Mouse (Mus musculus) retina, adult 2 months (tissue): Measurements from ENCODE around the gene Gltp.

ENCODE experiments used
- DNase-seq: peaks from one replicate; pipeline ENCODE4 v3.0.0-alpha.2; 2012; ENCODE audit warnings: low read depth, low spot score

The Gltp gene

DNA sequence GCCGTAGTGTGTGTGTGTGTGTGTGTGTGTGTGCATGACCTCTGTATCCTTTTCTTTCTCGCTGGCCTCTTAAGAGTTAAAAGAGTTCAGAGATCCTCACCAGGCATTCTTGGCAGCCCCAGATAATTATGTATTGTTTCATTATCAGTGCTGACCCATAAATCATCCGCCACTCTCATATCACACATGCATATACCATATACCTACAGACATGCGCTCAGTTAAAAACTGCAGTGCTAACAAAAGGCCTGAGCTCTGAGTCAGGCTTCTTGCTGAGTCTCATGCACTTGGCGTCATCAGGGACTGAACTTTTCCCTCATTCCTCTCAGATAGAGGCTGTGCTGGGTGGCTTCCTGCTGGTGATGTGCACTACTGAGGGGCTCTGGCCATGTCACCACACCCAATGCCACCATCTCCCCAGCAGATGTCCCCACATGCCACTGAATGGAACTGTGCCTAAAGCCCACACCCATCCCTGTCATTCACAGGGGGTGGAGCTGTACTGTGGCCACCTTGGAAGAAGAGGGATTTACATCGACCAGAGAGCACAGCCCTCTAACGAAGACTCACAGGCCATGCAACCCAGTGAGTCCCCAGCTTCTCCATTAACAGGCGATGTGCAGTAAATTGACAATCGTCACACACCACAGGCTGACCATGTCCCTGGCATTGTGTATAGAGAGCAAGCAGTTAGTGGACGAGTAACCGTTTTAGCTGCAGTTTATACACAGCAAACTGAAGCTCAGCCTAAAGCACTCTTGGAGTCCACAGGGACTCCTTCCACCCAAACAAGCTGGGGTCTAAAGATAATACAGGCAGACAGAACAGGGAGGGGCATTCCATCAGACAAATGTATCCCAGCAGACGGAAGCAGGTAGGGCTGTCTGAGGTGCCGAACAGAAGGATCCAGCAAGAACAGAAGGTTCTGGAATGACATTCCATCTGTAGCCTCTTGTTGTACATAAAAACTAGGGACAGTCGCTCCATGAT lies 11.9 kb upstream of the Gltp start:
- DNase-seq = no peak

DNA sequence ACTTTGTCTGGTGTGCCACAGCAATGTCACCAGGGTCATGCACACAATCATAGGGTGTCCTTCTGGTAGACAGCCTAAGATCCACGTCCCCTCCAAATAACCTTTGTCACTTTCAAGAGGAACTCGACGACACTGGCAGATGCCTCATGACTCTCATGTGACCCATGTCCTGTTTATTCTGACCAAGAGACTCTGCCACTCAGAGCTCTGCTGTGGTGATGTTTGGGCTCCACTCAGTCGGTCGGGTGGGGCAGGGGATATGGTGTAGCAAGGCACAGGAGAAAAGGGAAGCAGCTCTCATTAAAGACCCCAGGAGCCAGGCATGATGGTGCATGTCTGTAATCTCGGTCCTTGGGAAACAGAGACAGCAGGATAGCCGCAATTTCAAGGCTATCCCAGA lies 8.2 kb upstream of the Gltp start:
- no peak for DNase-seq

DNA sequence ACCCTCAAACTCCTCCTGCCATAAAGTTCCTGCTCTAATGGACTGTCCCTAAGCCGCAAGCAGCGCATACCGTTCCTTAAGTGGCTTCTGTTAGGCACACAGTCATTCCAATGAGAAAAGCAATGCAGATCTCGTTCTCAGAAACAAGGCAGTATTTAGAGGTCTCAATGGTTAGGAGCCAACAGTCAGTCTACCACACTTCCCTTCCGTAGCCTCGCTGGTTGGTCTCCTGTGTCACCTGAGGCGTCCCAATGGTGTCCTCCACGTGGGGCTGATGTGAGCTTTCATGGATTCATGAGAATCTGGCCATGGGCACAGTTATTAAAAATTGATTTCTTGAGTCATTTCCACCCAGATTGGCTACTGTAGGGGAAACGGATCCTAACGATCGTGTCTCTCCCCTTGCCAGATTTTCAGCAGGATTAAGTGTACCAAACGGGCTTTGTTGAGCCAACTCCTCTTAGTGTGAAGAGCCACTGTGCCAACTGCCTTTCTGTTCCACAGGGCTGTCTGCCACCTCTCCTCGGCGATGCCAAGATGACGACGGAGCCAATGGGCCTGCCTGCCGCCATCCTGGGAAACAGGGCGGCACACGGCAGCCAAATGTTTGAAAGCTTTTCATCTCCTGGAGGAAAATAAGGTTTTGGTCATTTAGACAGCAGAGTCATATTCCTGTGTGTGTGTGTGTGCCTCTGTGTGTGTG lies 7.4 kb upstream of the Gltp start:
- no peak for DNase-seq

DNA sequence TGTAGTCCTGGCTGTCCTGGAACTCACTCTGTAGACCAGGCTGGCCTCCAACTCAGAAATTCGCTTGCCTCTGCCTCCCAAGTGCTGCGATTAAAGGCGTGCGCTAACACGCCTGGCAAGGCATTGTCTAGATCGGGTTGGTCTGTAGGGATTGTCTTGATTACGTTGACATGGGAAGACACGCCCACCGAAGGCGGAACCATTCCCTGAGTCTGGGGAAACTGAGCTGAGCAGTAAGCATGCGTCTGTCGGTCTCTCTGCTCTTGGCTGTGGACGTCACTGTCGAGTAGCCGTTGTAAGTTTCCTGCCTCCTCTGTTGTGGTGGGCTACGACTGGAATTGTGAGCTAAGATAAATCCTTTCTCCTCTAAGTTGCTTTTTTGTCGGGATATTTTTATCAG lies 6.2 kb upstream of the Gltp start:
- DNase-seq = no peak

DNA sequence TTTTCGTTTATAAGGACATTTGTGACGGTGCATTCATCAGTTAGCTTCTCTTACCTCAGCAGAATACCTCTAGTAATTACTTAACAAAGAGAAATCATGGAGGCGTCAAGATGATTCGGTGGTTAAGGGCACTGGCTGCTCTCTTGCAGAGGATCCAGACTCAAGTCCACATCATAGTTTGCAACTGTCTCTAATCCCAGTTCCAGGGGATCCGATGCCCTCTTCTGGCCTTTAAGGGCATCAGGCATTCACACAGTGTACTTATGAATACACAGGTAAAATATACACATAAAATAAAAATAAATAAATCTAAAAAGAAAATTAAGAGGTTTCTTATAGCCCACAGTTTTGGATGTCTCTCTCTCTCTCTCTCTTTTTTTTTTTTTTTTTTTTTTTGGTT lies 5.0 kb upstream of the Gltp start:
- DNase-seq = no peak

DNA sequence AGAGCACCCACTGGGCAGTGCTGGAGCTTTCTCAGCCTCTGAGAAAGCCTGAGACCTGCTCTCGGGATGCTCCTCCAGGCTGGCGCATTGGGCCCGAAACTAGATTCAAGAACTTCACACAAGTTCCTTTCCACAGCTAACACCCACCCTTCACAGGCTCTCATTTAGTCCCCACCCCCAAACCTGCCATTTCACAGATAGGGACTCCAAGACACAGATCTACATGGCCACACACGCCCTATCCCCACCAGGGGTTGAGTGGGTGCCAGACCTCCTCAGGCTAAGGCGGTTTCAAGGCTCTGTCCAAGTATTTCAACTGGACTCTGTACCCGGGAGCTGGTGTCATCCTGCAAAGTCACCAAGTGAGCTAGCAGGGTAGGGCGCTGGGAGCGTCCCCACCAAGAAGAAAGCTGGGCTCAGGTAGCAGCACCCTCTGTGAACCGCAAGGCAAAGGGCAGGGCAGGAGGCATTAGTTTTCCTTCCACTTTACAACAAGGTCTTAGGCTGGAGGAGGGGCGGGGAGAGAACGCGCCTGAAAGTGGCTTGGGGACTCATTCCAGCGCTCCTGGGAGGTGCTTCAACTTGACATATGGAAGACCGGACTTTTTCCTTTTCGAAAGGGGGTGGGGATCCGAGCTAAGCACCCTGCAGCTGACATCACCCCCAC lies 951 bp downstream of the Gltp start:
- no peak for DNase-seq

DNA sequence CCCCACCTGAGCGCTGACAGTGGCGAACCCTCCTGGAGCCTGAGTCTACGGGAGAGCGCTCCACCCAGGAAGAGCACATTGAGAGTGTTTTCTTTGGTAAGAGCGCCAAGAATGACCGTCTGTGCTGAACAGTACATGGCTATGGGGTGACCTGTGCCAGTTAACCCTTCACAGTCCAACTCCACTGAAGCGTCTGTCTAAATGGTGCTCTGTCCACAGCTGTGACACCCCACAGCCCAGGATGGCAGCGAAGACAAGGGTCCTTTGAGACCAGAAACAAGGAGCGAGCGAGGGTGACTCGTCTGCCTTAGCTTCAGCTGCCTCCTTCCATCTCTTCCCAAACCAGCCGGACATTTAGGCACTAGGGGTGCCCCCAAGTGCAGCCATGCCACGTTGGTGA lies 2.1 kb downstream of the Gltp start:
- DNase-seq = no peak

DNA sequence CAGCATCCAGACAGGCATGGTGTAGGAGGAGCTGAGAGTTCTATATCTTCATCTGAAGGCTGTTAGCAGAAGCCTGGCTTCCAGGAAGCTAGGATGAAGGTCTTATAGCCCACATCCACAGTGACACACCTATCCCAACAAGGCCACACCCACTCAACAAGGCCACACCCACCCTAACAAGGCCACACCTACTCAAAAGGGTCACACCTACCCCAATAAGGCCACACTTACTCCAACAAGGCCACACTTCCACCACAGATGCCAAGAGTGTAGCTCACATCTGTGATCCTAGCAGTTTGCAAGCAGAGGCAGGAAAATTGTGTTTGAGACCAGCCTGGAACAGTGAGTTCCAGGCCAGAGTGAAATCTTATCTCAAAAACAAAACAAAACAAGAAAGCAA lies 2.9 kb downstream of the Gltp start:
- no peak for DNase-seq

DNA sequence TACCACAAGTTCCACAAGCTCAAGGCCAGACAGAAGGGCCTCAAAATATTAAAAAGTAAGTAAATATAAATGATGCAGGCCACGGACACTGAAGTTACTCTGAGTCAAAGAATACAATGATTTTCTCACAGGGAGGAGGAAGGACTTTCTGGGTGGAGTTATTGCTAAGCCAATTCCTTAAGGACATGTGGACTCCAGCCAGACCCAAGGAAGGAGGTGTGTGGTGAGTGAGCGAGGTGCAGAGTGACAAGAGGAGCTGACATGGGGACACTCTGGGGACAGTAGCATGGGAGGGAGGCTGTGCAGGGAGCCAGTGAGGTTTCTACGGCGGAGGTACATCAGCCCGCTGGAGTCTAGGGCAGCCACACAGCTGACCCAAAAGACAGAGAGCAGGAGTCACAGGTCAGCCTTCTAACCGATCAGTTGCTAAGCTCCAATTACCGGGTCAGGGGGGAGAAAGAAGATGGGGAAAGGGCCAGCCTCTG lies 4.0 kb downstream of the Gltp start:
- no peak for DNase-seq

DNA sequence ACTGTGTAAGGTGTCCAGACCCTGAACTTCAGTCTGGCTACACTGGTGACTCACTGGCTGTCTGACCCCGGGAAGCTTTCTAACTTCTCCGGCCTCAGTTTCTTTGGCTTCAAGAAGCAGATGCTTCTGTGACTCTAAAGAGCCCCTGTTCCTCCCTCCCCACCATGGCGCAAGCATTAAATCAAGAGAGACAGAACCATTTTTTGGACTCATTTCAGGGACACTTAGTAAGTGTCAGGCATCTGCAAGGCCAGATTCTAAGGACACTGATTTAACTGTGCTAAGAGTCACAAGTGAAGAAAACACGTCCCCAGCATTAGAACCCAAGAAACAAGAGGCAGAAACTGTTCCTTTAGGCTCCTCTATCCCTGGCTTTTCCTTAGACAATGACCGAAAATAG lies 4.8 kb downstream of the Gltp start:
- no peak for DNase-seq

DNA sequence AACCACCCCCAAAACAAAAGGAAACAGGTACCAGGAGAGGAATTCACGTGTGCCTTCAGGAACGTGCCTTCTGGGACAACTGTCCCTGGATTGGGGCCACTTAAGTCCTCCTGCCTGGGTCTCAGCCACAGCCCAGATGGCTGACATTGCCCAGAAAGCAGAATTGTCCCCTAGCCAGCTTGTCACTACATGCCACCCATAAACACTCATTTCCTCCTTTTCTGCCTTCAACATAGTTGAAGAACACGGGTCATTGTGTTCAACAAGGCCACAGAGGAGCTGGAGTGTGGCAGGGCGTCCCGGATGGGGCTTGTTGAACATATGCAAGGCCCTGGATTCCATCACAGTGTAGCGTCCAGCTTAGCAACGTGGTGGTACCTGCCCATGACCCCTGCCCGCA lies 9.1 kb downstream of the Gltp start:
- DNase-seq = no peak

DNA sequence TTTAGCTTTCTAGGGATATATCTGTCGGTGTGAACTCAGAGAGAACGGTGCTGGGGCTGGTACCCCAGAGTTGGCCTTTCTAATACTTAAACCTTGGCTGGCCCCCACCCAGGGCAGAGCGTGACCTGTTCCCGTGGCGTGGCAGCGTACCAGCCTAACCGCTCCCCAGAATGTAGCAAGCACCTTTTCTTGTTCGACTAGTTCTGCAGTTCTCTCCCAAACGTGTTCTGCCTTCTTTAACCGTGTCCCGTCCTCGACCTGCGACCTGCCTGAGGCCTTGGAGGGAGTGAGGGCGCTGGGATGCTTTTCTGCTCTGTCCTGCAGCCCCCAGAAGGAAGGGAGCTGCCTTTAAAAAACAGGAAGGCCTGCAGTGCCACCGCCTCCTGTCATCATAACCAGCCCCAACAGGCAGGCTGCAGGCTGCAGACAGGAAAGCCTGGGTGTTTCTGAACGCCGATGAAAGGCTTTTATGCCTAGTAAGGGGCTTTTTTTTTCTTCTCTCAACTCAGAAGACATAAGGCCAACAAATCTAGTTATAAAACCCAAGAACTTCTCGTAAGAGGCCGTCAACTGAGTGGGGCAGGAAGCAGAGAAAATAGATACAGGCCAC lies 10.0 kb downstream of the Gltp start:
- DNase-seq = no peak

DNA sequence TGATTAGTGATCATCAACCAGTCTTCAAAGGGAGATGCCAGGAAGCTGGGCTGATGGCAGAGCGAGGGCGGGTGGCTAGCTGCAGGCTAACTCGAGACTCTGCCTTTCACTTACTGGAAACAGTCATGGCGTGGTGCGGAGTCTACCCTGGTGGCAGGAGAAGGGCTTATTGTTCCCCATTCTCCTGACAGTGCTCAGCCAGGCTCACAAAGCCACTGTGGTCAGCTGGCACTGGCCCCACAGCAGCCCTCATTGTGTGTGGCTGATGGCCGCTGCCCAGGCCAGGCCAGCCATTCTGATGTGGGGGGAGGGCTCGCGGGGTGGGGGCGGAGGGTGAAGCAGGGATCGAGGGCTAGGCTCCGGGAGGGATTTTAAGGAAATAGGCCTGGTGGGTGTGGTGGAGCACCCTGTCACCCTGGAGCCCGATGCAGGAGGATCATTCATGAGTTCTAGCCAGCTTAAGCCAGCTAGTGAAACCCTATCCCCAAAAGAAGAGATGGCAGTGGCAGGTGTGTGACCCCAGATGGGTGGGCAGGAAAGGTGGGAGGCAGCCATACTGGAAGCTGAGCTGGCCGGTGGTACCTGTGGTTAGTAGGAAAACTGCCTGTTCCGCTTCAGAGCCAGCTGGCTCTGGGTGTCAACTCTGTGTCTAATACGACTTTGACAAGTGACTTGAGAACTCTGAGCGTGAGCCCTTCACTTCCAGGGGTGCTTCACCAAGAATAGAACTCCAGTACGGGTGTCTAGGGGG lies 10.8 kb downstream of the Gltp start:
- no peak for DNase-seq

DNA sequence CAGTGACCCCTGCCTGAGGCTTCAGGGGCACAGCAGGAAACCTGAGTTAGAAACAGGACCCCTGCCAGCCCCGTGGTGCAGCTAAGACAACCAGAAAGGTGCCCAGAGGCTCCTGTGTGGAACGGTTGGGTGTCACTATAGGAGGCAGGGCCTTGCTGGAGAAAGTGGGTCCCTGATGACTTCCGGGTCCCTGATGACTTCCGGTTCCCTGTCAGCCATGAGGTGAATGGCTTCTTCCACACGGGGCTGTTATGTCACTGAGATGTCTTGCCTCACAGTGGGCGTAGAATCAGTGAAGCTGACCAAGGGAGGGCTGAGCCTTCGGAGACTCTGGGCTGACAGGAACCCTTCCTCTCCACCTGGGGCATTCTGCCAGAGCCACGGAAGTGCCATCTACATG lies 16.2 kb downstream of the Gltp start:
- DNase-seq = no peak

DNA sequence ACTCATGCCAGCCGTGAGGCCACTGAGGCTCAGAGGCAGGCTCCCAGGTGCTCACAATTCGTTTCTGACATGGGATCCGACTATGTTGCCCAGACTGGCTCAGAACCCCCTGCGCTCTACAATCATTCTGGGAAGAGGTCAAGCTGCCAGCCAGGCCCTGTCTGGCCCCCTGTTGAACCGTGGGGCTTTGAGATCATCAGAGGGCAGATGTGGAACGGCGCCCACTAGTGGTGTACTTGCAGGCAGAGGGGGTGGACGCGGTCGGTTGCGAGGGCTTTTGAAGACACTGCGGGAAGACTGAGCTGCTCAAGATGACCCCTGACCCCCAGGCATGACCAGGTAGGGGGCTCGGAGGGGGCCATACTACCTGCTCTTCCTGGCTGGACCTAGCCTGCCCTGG lies 17.7 kb downstream of the Gltp start:
- DNase-seq = no peak

DNA sequence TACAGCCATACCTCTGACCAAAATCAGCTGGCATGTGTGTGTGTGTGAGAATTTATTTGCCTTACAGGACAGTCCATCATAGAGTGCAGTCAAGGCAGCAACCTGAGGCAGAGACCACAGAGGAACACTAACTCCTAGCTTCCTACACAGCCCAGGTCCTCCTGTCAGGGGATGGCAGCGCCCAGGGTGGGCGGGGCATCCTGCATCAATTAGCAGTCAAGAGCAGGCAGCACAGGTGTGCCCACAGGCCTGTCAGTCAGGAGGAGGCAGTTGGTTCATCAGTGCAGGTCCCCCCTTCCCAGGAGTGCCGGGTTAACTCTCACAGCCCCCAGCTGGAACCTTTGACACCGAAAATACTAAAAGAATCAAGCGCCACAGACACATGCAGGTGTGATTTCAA lies 21.8 kb downstream of the Gltp start:
- no peak for DNase-seq

DNA sequence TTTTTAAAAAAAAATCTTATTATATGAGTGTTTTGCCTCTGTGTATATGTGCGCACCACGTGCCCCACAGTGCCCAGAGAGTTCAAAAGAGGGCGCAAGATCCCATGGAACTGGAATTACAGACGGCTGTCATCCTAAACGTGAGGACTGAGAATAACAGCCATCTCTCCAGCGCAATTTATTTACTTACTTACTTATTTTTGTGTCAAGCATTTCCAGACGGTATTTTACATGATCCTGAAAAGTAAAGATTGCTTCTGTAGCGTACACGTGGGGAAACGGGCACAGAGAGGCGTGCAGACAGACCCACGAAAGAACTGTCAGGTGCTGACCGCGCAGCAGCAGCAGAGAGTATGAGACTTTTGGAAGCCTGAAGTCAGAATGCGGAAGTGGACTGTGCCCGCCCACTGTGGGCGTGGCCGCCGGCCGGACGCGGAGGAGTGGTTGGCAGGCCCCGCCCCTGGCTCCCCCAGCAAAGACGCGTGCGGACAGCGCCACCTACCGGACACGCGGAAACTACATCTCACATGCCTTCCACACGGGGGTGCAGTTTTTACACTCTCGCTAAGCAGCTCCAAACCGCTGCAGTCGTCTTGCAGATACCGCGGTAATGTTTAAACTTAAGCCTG lies 23.4 kb downstream of the Gltp start:
- peak; percentile 95 for DNase-seq

DNA sequence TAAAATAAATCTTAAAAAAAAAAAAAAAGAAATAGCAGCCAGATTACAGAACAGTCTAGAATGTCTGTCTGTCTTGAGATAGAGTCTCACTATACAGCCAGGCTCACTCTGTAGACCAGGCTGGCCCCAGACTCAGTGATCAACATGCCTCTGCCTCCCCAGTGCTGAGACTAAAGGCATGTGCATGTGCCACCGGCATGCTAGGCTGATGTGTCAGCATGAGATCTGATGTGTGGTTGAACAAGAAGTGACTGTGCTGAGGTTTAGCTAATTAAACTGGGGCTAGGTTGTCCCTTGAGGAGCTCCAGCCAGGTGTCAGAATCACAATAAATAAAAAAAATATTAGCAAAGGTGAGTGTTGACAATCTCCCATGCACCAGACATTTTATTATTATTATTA lies 24.1 kb downstream of the Gltp start:
- no peak for DNase-seq

DNA sequence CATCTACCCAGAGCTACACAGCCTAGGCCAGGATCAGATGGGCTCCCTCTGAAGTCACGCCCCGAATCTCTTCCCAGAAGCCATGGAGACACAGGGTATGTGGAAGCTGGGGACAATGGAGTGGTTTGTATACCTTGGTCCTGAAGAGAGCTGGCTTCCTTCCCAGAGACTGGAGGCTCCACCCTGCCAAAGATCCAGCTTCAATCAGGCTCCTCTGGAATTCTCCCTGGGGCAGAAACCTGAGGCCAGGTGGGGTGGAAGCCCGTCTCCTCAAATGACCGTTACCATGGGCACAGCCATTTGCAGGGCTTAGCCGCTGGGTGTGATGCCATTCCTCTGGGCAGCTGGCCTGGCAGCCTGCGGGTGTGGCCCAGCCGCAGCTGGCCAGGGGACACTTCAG lies 26.0 kb downstream of the Gltp start:
- no peak for DNase-seq

DNA sequence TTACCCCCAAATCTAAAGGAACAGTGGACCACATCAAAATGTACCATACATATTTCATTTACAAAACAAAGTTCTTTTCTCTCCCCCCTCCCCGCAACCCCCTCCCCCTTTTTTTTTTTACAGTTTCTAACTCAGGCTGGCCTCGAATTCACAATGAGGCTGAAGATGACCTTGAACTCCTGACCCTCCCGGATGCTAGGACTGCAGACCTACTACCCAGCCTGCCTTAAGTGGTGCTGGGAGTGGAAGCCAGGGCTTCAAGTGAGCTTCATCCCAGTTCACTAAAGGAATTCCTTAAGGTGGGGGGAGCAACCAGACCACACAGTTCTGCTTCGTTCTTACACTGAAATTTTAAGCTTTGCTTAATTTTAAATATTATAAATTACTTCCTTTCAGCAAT lies 26.6 kb downstream of the Gltp start:
- DNase-seq = no peak

DNA sequence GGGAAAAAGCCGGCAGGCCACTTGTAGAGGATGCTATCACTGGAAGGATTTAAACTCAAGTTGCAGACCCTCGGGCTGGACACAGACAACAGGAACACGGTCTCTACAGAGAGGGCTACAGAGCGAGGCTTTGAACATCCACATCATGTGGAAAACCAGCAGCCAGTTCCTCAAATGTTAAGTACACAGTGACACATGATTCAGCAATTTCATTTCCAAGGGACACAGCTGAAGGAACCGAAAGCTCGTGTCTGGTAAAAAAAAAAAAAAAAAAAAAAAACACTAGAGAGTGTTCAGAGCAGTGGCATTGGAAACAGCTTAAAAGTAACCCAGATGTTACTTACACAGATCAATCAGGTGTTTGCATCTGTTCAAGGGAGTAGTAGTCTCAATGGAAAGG lies 29.8 kb downstream of the Gltp start:
- no peak for DNase-seq
